Mouse (Mus musculus) stomach, postnatal 0 days (tissue): ENCODE measurements around the gene Bin2.

Experiments used
- CTCF ChIP-seq: IDR thresholded peaks from 2 replicates; pipeline ENCODE4 v1.5.1; 2016; ENCODE audit warnings: antibody characterized with exemption, low read depth, mild to moderate bottlenecking, moderate library complexity
- EP300 ChIP-seq: optimal IDR thresholded peaks from 2 replicates; pipeline ENCODE3; 2016; ENCODE audit warnings: antibody characterized with exemption

DNA sequence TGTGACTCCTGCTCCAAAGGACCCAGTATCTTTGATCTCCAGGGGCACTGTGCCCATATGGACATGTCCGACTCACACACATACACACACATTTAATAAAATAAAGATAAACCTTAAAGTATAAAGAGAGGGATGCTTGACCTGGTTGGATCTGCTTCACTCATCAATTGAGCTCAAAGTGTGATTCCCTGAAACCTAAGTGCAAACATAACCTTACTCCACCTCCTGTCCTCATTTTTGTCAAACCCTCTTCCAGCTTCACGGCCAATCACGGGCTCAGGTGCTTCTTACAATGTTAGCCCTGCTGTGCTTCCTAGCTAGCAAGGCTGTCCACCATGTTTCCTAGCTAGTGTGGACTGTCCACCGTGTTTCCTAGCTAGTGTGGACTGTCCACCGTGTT, 14.2 kb downstream of the Bin2 start:
- no peak for TF ChIP-seq EP300
- no peak for TF ChIP-seq CTCF
